Mouse (Mus musculus) adrenal gland (tissue): ENCODE results near the gene Pyroxd2.

Experiments used
- intact Hi-C: fragments of 180-260 bp; cut with DNase I; formaldehyde crosslinking; loops from one replicate; pipeline ENCODE4 v1.15.1; 2025

The Pyroxd2 gene

GRCm38 (mm10) chr19:42750196-42750595 lies 2.4 kb downstream of the Pyroxd2 start:
- intact Hi-C loops, result no loop called here

DNA sequence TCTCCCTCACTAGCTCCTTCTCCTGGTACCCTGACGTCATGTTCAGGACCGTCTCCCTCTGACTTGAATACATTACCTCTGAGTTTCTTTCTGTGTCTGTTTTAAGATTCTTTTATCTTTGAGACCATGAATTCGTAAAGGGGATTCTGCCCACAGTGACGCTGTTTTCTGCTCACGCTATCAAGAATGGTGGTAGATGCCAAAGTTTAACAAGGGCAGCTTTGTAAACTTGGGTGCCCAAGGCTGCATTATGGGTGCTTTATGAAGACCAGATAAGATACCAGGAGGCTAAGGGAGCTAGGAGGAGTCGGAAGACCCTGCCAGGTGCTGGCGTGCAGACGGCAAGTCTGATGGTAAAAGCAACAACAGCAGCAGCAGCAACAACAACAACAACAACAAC lies 5.9 kb downstream of the Pyroxd2 start:
- intact Hi-C loops, result loop anchor here (5.0 to 10.0 kb wide), 2 partner anchors 159 to 212 kb away; no protein-coding TSS in a partner anchor

GRCm38 (mm10) chr19:42745869-42746224 lies 6.7 kb downstream of the Pyroxd2 start:
- intact Hi-C loops, result loop anchor here (5.0 to 10.0 kb wide), 2 partner anchors 159 to 211 kb away; no protein-coding TSS in a partner anchor

DNA sequence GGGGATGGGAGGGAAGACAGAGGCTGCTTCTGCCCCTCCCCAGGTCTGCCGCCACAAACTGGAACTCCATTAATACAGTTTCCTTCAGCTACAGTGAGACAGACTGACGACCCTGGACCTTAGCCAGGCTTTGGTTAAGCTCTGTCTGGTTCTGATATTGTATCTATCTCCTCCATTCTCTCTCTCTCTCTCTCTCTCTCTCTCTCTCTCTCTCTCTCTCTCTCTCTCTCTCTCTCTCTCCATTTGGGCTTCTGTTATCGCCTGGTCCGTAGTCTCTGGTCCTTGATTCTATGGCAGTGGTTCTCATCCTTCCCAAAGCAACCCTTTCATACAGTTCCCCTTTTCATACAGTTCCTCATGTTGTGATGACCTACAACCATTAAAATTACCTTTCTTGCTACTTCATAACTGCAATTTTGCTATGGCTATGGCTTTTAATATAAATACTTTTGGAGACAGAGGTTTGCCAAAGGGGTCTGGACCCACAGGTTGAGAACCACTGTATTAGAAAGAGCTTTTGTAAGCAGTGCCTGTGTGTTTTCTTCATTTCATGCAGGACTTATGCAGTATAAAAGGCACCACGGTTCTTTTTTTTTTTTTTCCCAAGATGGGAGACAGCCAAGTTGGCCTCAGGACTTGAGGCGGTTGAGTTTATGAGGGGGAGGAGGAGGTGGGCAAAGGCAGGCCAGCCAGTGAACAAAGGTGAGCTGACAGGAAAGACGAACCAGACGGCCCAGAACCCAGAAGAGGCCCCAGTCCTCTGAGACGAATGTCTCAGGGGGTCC lies 7.3 kb downstream of the Pyroxd2 start:
- intact Hi-C loops, result loop anchor here (5.0 to 10.0 kb wide), 2 partner anchors 158 to 210 kb away; no protein-coding TSS in a partner anchor

DNA sequence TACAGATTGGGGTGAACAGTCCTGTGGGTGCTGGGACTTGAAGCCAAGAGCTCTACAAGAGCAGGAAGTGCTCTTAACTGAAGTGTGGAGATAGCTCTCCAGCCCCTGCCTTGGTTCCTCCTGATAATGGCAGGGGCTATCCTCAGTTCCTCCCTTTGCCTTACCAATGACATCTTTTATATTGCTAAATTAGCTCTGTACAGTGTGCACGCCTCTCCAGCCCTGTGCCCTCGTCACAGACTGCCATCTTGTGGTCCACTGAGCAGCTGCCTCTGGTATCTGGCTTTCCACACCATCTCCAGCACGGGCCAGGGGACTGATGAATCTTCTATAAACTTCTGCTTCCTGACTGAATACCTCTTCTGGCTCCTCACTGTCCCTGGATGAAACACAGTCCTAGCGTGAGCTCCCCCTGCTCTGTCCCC lies 8.4 kb downstream of the Pyroxd2 start:
- intact Hi-C loops, result loop anchor here (5.0 to 10.0 kb wide), 2 partner anchors 82 to 209 kb away; no protein-coding TSS in a partner anchor

DNA sequence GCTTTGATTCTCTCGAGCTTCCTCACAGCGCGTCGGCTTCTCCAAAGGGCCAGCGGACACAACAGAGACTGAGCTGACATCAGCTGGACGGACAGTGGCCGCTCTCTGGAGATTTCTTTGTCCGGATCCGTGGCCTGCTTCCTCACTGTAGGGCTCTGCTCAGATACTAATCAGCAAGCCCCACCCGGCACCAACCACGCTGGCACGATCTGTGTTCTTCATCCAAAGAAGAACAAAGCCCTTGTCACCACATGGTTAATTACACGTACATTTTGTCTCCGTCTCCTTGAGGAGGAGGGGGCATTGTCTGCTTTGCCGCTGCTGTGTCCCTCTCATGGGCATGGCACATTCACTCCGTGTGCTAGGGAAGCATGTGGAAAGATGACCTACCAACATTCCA lies 9.3 kb downstream of the Pyroxd2 start:
- intact Hi-C loops, result loop anchor here (5.0 to 10.0 kb wide), 2 partner anchors 81 to 208 kb away; no protein-coding TSS in a partner anchor

GRCm38 (mm10) chr19:42741884-42742283 lies 10.7 kb downstream of the Pyroxd2 start:
- intact Hi-C loops, result loop anchor here (5.0 to 10.0 kb wide), 2 partner anchors 80 to 207 kb away; no protein-coding TSS in a partner anchor

GRCm38 (mm10) chr19:42740163-42740899 lies 12.2 kb downstream of the Pyroxd2 start:
- intact Hi-C loops, result loop anchor here (5.0 to 10.0 kb wide), 2 partner anchors 78 to 206 kb away; no protein-coding TSS in a partner anchor

- intact Hi-C loops, result loop anchor here (5.0 to 10.0 kb wide), 2 partner anchors 77 to 205 kb away; no protein-coding TSS in a partner anchor
These were observed 12.8 kb downstream of the Pyroxd2 start for GRCm38 (mm10) chr19:42739734-42740133.

DNA sequence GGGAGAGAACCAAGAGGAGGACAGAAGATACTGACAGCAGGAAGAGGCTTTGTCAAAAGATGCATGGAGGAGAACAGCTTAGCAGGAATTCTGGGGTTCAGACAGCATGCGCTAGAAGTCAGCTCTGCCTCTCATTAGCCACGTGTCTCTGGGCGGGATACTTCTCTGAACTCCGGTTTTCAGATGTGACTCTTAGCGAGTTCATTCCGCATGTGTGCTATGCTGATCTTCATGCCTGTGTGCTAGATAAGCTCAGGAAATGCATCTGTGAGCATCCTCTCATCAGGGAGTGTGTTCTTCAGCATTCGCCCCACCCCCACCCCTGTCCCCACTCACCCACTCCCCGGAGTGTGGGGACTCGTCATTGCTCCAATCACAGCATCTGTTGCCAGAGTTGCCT lies 14.8 kb downstream of the Pyroxd2 start:
- intact Hi-C loops, result no loop called here

DNA sequence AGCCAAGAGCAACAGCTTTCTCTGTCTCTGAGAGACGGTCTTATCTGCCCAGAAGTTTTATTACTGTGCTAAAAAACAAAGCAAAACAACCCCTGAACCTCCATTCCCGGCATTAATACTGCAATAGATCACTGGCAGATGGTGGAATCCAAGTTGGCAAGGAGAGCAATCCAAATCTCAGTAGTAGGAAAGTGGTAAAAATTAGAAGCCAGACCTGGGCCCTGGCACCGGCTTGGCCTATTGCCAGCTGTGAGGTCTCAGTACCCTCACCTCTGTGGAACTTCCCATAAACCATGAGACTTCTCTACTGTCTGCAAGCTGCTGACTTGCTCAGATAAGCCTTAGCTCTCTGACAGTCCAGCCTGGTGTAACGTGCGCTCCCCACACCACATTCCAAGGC lies 17.6 kb downstream of the Pyroxd2 start:
- intact Hi-C loops, result no loop called here

DNA sequence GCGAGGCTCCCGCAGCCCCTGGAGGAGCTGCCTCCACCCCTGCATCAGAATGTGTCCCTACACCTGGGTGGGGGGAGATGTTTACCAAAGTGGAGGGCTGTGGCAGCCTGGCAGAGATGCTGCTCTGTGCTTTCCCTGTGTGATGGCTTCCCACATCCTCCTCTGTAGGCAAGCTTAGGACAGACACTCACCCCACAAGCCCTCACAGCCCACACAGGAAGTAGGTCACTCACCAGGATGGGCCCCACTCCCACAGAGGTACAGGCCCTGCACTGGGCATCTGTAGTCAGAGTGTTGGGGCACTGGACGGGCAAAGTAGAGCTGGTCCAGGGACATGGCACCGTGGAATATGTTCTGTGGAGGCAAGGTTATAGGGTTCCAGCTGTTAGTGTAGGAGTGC lies 25.2 kb downstream of the Pyroxd2 start:
- intact Hi-C loops, result no loop called here

GRCm38 (mm10) chr19:42726766-42727165 lies 25.8 kb downstream of the Pyroxd2 start:
- intact Hi-C loops, result no loop called here

- intact Hi-C loops, result no loop called here
These were observed 26.6 kb downstream of the Pyroxd2 start for GRCm38 (mm10) chr19:42725973-42726350.

- intact Hi-C loops, result no loop called here
These were observed 27.3 kb downstream of the Pyroxd2 start for GRCm38 (mm10) chr19:42725056-42725972.

DNA sequence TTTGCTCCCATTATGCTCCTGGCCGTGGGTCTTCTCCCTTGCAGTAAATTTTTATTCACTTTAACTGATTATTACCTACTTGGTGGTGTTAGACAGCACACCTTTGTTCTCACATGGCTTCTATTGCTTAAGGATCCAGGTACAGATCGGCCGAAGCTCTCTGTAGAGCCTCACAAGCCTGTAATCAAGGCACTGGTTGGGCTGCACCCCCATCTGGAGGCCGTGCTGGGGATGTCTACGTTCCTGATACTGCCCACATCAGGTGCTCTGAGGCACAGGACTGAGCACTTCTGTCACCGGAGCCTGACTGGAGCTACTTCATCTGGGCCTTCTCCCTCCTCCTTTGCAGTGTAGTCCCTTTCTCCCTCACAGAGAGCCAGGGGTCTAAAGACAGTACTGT lies 29.3 kb downstream of the Pyroxd2 start:
- intact Hi-C loops, result no loop called here

DNA sequence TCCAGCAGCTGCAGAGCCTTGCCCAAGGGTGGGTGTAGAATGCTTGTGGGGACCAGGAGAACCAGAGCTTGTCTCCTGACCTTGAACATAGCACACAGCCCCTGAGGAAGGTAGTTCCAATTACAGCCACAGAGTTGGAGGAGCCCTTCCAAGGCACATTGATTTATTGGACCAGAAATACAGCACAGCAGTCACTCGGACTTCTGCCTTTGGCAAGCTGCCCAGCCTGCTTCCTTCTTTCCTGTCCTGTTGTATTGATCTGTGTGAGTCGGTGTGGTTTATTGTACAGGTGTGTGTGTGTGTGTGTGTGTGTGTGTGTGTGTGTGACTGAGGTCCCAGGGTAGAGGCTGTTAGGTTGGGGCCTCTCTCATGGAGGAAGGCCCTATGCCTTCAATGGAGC lies 30.1 kb downstream of the Pyroxd2 start:
- intact Hi-C loops, result no loop called here

DNA sequence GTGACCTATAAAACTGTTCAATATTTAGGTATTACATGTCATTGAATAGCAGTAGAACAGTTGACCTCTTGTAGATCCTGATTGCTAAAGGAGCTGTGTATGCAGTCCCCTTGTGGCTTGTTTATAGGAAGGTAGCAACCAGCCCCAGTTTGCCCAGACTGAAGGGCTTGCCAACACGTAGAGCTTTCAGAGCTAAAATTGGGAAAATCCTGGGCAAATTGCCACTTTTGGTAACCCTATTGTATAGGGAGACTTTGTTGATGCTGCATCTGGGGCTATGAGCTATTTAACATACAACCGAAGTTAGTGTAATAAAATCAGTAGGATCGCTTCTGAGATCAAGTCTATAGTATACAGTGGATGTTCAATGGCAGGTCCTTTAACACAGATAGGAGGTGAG lies 34.5 kb downstream of the Pyroxd2 start:
- intact Hi-C loops, result no loop called here

- intact Hi-C loops, result no loop called here
These were observed 34.9 kb downstream of the Pyroxd2 start for GRCm38 (mm10) chr19:42717668-42718067.

DNA sequence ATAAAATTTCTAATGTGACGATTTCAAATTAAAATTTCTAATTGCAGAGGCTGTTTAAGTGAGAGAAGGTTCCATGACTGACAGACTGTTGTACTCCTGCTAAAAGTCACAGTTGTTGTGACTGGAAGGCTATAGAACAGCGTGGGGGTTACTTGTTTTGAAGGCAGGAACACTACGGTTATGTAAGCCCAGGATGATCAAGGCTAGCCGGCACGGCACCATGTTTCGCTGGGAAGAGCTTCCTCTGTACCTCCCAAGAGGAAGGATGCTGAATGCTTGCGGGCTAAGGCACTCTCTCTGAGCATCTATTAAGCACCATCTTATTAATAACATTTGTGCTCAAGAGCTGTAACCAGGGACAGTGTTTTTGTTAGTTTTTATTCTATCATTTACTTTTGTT lies 36.1 kb downstream of the Pyroxd2 start:
- intact Hi-C loops, result no loop called here

DNA sequence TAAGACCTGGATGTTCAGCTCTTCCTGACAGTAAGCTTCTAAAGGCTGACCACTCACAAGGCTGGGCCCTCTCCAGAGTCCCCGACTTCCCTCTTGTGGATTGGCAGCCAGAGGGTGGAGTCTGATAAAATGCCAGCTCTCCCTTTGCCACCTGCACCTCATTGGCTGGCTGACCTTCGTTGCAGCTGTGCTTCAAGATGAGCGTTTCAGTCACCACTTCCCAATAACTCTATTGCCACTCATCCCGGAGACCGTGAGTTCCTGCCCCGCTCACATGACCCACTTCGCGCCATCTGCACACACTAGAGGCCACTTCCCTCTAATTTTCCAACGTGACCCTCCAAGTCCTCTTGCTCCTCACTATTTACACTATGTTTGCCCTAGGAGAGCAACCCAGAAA lies 38.8 kb downstream of the Pyroxd2 start:
- intact Hi-C loops, result no loop called here
